ENCODE assay signal across 14 mouse cellular contexts in genomic region chr8:119988087-119988486, GRCm38 (mm10). TPM values are rescaled to one million over a fixed set of nuclear protein-coding genes. Genes with fewer than 3 reads are reported as not detected.
A peak's percentile ranks its signal among the peaks of the same experiment; 100 is the strongest.
DNase-seq lines count a peak whose midpoint lies in the region; ATAC-seq and TF ChIP-seq lines count a peak whose summit lies in the region.
"Had no signal": no experiment of that assay in that cellular context is flagged by ENCODE, and none has a peak within 500 bp of the region (broad histone marks: within the 10 kb centered on the region; RNA-seq: fewer than 3 reads in every experiment).

No protein-coding gene starts in this region.

- H3K4me1 ChIP-seq in kidney, embryonic 16.5 days (ENCODE audit: insufficient read depth, low read length): peaks cover 19% of the 10 kb centered on the region
- no peaks in the 10 kb centered on the region for H3K4me1 ChIP-seq in intestine, postnatal 0 days (replicated peaks; ENCODE audit: control insufficient read depth, insufficient read depth, low read length)

- 70% methylated on average over 15 of the region's 15 CpGs for WGBS in kidney, embryonic 16.5 days
- 57% methylated on average over 15 of the region's 15 CpGs for WGBS in intestine, postnatal 0 days

- H3K36me3 ChIP-seq in kidney, embryonic 16.5 days (ENCODE audit: insufficient read depth, low read length): no peaks in the 10 kb centered on the region
- no peaks in the 10 kb centered on the region for H3K36me3 ChIP-seq in intestine, postnatal 0 days (ENCODE audit: control insufficient read depth, insufficient read depth)
- H3K36me3 ChIP-seq: embryonic facial prominence, embryonic 13.5 days; limb, embryonic 12.5 days had no signal

- no peak for TF ChIP-seq CTCF in intestine, postnatal 0 days (IDR thresholded peaks at IDR 0.05; ENCODE audit: low read depth)

- no peak overlapping the region for H3K4me2 ChIP-seq in kidney, embryonic 16.5 days (replicated peaks; ENCODE audit: low read depth, low read length)
- H3K4me2 ChIP-seq in intestine, postnatal 0 days (replicated peaks; ENCODE audit: low read depth): no peak overlapping the region
- H3K4me2 ChIP-seq: embryonic facial prominence, embryonic 13.5 days; limb, embryonic 12.5 days; lung, embryonic 14.5 days had no signal

- H3K27ac ChIP-seq in kidney, embryonic 16.5 days (ENCODE audit: low read length): peak overlapping the region; percentile 65
- no peak overlapping the region for H3K27ac ChIP-seq in intestine, postnatal 0 days (ENCODE audit: low read depth, low read length)
- H3K27ac ChIP-seq: embryonic facial prominence, embryonic 13.5 days; limb, embryonic 12.5 days had no signal

- no peaks in the 10 kb centered on the region for H3K9me3 ChIP-seq in kidney, embryonic 16.5 days (ENCODE audit: low read length)
- H3K9me3 ChIP-seq in intestine, postnatal 0 days (ENCODE audit: control insufficient read depth): no peaks in the 10 kb centered on the region
- H3K9me3 ChIP-seq: embryonic facial prominence, embryonic 13.5 days; limb, embryonic 12.5 days had no signal

- DNase-seq in adrenal gland, adult (ENCODE audit: inconsistent age in 2 of 2, low spot score in 1 of 2): peak; percentile 75 to 78
- no peak for DNase-seq in adrenal gland, postnatal 4 days (ENCODE audit: low spot score in 2 of 2)
- DNase-seq in kidney, adult 8-10 months: no peak
- DNase-seq in brain, adult 2 months (ENCODE audit: low read depth, low spot score): peak; percentile 45
- peak; percentile 72 to 73 for DNase-seq in heart, postnatal 10 days
- DNase-seq in gastrocnemius, postnatal 25 days: no peak
- DNase-seq: lung, embryonic 14.5 days; retina, postnatal 1 day; thymus, postnatal 14 days had no signal

- peaks cover 16% of the 10 kb centered on the region for H3K27me3 ChIP-seq in kidney, embryonic 16.5 days (ENCODE audit: insufficient read depth, low read length)
- H3K27me3 ChIP-seq in intestine, postnatal 0 days (replicated peaks; ENCODE audit: control insufficient read depth, insufficient read depth, low read length): peaks cover 15% of the 10 kb centered on the region; the same call in 1 of the 2 replicates

- H3K9ac ChIP-seq in kidney, embryonic 16.5 days (replicated peaks; ENCODE audit: low read length): no peak overlapping the region
- H3K9ac ChIP-seq in intestine, postnatal 0 days (ENCODE audit: low read depth, low read length): no peak overlapping the region
- H3K9ac ChIP-seq: embryonic facial prominence, embryonic 13.5 days; limb, embryonic 12.5 days; lung, embryonic 14.5 days had no signal

- no peak overlapping the region for H3K4me3 ChIP-seq in kidney, embryonic 16.5 days (ENCODE audit: low read length)
- no peak overlapping the region for H3K4me3 ChIP-seq in intestine, postnatal 0 days (ENCODE audit: low read depth, low read length)
- H3K4me3 ChIP-seq: embryonic facial prominence, embryonic 13.5 days; limb, embryonic 12.5 days had no signal

- ATAC-seq in kidney, embryonic 16.5 days (ENCODE audit: low FRiP score, low TSS enrichment): no peak
- no peak for ATAC-seq in intestine, postnatal 0 days
- ATAC-seq: forebrain, embryonic 14.5 days had no signal

- intact Hi-C loops in heart, postnatal 10 days (cut with DNase I): no loop called here

RNA-seq across cellular contexts. Expression of gene Crispld2, which starts 4.2 kb away (rescaled TPM):
- 10 to 100 TPM in 1 of 2 experiments, 1 to 10 TPM in 1; 9.9 to 11.7 TPM for total RNA-seq in adrenal gland, postnatal 4 days (2021)
- 8.7 and 10.1 TPM in 2 replicates for polyA plus RNA-seq in kidney, embryonic 16.5 days (2015; fragmentation: Nextera tagmentation; extraction: Ambion mirVana)
- 10 to 100 TPM; 10.6 to 14.8 TPM for total RNA-seq in heart, postnatal 10 days (2021)
- 9.1 and 9.2 TPM in 2 replicates for polyA plus RNA-seq in intestine, postnatal 0 days (2015; fragmentation: Nextera tagmentation; extraction: Ambion mirVana)
- total RNA-seq in gastrocnemius, postnatal 25 days (2021): 1 to 10 TPM; 5.2 to 8.3 TPM

Comparison
In these comparisons a context has a peak if more than half of its experiments do, and no peak if none do; other contexts are left out.
1. DNase-seq: peak in adrenal gland, adult (2 of 2), brain, adult 2 months (single experiment) and heart, postnatal 10 days (2 of 2); none in adrenal gland, postnatal 4 days (0 of 2), kidney, adult 8-10 months (0 of 2) and gastrocnemius, postnatal 25 days (single experiment).